Mouse (Mus musculus): ENCODE measurements around the gene Yme1l1. TPM values are rescaled to one million over a fixed set of nuclear protein-coding genes. Genes with fewer than 3 reads are reported as not detected.

Yme1l1 gene
- polyA plus RNA-seq, 1 experiment, result 7.7 TPM

- H3K36me3 ChIP-seq (ENCODE audit: control insufficient read depth, insufficient read depth, low read length), result no peaks in the 10 kb centered on the region; the same call in 1 of the 2 replicates
- no peak overlapping the region for H3K27ac ChIP-seq (ENCODE audit: insufficient read depth, low read depth, low read length)
- WGBS, result 49% methylated on average over 15 of the region's 15 CpGs
- no peak overlapping the region for H3K4me3 ChIP-seq (ENCODE audit: insufficient read depth, low read depth, low read length)
- no peaks in the 10 kb centered on the region for H3K27me3 ChIP-seq (replicated peaks; ENCODE audit: control insufficient read depth, insufficient read depth, low read length)
- H3K4me1 ChIP-seq (ENCODE audit: control insufficient read depth, insufficient read depth, low read length), result no peaks in the 10 kb centered on the region
- TF ChIP-seq CTCF (conservative IDR thresholded peaks at IDR 0.05; ENCODE audit: insufficient read depth, insufficient read length, low read depth, low read length), result no peak
- TF ChIP-seq POLR2A (IDR thresholded peaks at IDR 0.05; ENCODE audit: low read depth, low read length), result no peak
- DNase-seq, result no peak
Observed at GRCm38 (mm10) chr2:23202900-23203670, 46.9 kb downstream of the Yme1l1 start.

GRCm38 (mm10) chr2:23207070-23207526 is 50.9 kb downstream of the Yme1l1 start, which contains the start of gene 4931423N10Rik:
4931423N10Rik (plus strand) TSS chr2:23207476.
- WGBS, result 75% methylated on average over 15 of the region's 15 CpGs
- Histone ChIP-seq H3K36me3 (ENCODE audit: control insufficient read depth, insufficient read depth, low read length) (no peaks in the 10 kb centered on the region), H3K27ac (ENCODE audit: insufficient read depth, low read depth, low read length) (no peak within 1 kb of the TSS), H3K27me3 (replicated peaks; ENCODE audit: control insufficient read depth, insufficient read depth, low read length) (no peaks in the 10 kb centered on the region), H3K4me3 (ENCODE audit: insufficient read depth, low read depth, low read length) (no peak within 1 kb of the TSS), H3K4me1 (ENCODE audit: control insufficient read depth, insufficient read depth, low read length) (no peaks in the 10 kb centered on the region)
- TF ChIP-seq CTCF (conservative IDR thresholded peaks at IDR 0.05; ENCODE audit: insufficient read depth, insufficient read length, low read depth, low read length), result 0 out of 2 replicates have a peak, but pooled peaks have one; percentile 17
- TF ChIP-seq POLR2A (IDR thresholded peaks at IDR 0.05; ENCODE audit: low read depth, low read length), result no peak
- no peak for DNase-seq

GRCm38 (mm10) chr2:23213661-23214060 is 57.5 kb downstream of the Yme1l1 start:
- TF ChIP-seq POLR2A (IDR thresholded peaks at IDR 0.05; ENCODE audit: low read depth, low read length) (no peak), CTCF (conservative IDR thresholded peaks at IDR 0.05; ENCODE audit: insufficient read depth, insufficient read length, low read depth, low read length) (no peak)

GRCm38 (mm10) chr2:23225199-23225598 is 69.0 kb downstream of the Yme1l1 start:
- H3K4me1 ChIP-seq (ENCODE audit: control insufficient read depth, insufficient read depth, low read length), result no peaks in the 10 kb centered on the region
- H3K27ac ChIP-seq (ENCODE audit: insufficient read depth, low read depth, low read length), result no peak overlapping the region
- no peak for DNase-seq
- H3K36me3 ChIP-seq (ENCODE audit: control insufficient read depth, insufficient read depth, low read length), result no peaks in the 10 kb centered on the region
- no peaks in the 10 kb centered on the region for H3K27me3 ChIP-seq (replicated peaks; ENCODE audit: control insufficient read depth, insufficient read depth, low read length)
- WGBS, result 68% methylated on average over 7 of the region's 7 CpGs
- no peak for TF ChIP-seq CTCF (conservative IDR thresholded peaks at IDR 0.05; ENCODE audit: insufficient read depth, insufficient read length, low read depth, low read length)
- TF ChIP-seq POLR2A (IDR thresholded peaks at IDR 0.05; ENCODE audit: low read depth, low read length), result no peak
- no peak overlapping the region for H3K4me3 ChIP-seq (ENCODE audit: insufficient read depth, low read depth, low read length)

More at GRCm38 (mm10) chr2:23213661-23214060, 57.5 kb downstream of the Yme1l1 start:
- DNase-seq, result no peak
- no peak overlapping the region for H3K27ac ChIP-seq (ENCODE audit: insufficient read depth, low read depth, low read length)
- H3K4me1 ChIP-seq (ENCODE audit: control insufficient read depth, insufficient read depth, low read length), result no peaks in the 10 kb centered on the region
- H3K36me3 ChIP-seq (ENCODE audit: control insufficient read depth, insufficient read depth, low read length), result no peaks in the 10 kb centered on the region
- WGBS, result 73% methylated on average over 5 of the region's 5 CpGs
- no peak overlapping the region for H3K4me3 ChIP-seq (ENCODE audit: insufficient read depth, low read depth, low read length)
- no peaks in the 10 kb centered on the region for H3K27me3 ChIP-seq (replicated peaks; ENCODE audit: control insufficient read depth, insufficient read depth, low read length)

DNA sequence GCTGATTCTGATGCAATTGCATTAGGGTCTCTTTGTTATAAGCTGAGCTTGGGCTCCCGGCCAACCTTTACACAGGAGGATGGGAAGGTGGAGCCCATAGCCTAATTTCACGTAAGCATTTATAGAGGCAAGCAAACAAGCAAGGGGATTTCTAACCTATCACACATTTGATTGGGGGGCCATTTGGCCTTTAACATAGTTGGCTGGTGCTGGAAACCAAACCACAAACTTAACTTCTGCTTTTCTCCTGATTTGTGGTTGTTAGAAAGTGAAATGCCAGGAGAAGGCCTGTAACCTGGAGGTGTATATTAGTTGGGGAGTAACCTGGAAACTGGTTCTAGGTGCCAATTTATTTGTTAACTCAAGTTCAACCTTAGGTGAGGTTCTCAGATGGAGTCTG is 72.3 kb downstream of the Yme1l1 start:
- no peaks in the 10 kb centered on the region for H3K27me3 ChIP-seq (replicated peaks; ENCODE audit: control insufficient read depth, insufficient read depth, low read length)
- TF ChIP-seq POLR2A (IDR thresholded peaks at IDR 0.05; ENCODE audit: low read depth, low read length) (no peak), CTCF (conservative IDR thresholded peaks at IDR 0.05; ENCODE audit: insufficient read depth, insufficient read length, low read depth, low read length) (no peak)
- H3K4me1 ChIP-seq (ENCODE audit: control insufficient read depth, insufficient read depth, low read length), result no peaks in the 10 kb centered on the region
- 60% methylated on average over 2 of the region's 2 CpGs for WGBS
- no peak for DNase-seq
- H3K27ac ChIP-seq (ENCODE audit: insufficient read depth, low read depth, low read length), result no peak overlapping the region
- no peaks in the 10 kb centered on the region for H3K36me3 ChIP-seq (ENCODE audit: control insufficient read depth, insufficient read depth, low read length)
- no peak overlapping the region for H3K4me3 ChIP-seq (ENCODE audit: insufficient read depth, low read depth, low read length)

- H3K36me3 ChIP-seq (ENCODE audit: control insufficient read depth, insufficient read depth, low read length), result no peaks in the 10 kb centered on the region
- DNase-seq, result peak; percentile 3
- 1% methylated on average over 37 of the region's 50 CpGs for WGBS
- no peak overlapping the region for H3K27ac ChIP-seq (ENCODE audit: insufficient read depth, low read depth, low read length)
- no peaks in the 10 kb centered on the region; the same call in 1 of the 2 replicates for H3K27me3 ChIP-seq (replicated peaks; ENCODE audit: control insufficient read depth, insufficient read depth, low read length)
- no peak for TF ChIP-seq CTCF (conservative IDR thresholded peaks at IDR 0.05; ENCODE audit: insufficient read depth, insufficient read length, low read depth, low read length)
- TF ChIP-seq POLR2A (IDR thresholded peaks at IDR 0.05; ENCODE audit: low read depth, low read length), result no peak
- H3K4me1 ChIP-seq (ENCODE audit: control insufficient read depth, insufficient read depth, low read length), result no peaks in the 10 kb centered on the region
- 0 out of 2 replicates have a peak overlapping the region, but pooled peaks have one; percentile 22 for H3K4me3 ChIP-seq (ENCODE audit: insufficient read depth, low read depth, low read length)
Observed at GRCm38 (mm10) chr2:23234065-23234773, 78.0 kb downstream of the Yme1l1 start.

Other genes with a start within 250 kb of the Yme1l1 start
- gene Abi1, start 116.1 kb upstream of the Yme1l1 start, polyA plus RNA-seq (2012; rRNA removed), result 67.9 and 72.9 TPM in 2 replicates
- gene Acbd5, start 88.2 kb upstream of the Yme1l1 start, polyA plus RNA-seq (2012; rRNA removed), result 13.6 and 18.9 TPM in 2 replicates
- gene Mastl, start 345 bp upstream of the Yme1l1 start, polyA plus RNA-seq (2012; rRNA removed), result 0.19 and 0.22 TPM in 2 replicates
- gene 4931423N10Rik, start 51.1 kb downstream of the Yme1l1 start, polyA plus RNA-seq (2012; rRNA removed), result not detected in 2 replicates
- gene Nxph2, start 164.9 kb downstream of the Yme1l1 start, polyA plus RNA-seq (2012; rRNA removed), result not detected in 2 replicates